Mouse (Mus musculus) G1E (cell line): ENCODE measurements around the gene Tbxas1.

Experiments used
- CTCF ChIP-seq: IDR thresholded peaks from 2 replicates; pipeline ENCODE4 v1.5.1; 2012; ENCODE audit warnings: low read depth, low read length, inconsistent platforms, mixed read lengths
- GATA1 ChIP-seq: IDR thresholded peaks from 2 replicates; pipeline ENCODE4 v1.6.1; 2012; ENCODE audit warnings: borderline replicate concordance, low read length, inconsistent platforms, mixed read lengths
- GATA2 ChIP-seq: IDR thresholded peaks from 2 replicates; pipeline ENCODE4 v1.6.1; 2012; ENCODE audit warnings: low read depth, low read length, inconsistent platforms, borderline replicate concordance
- POLR2AphosphoS5 ChIP-seq: IDR thresholded peaks from 2 replicates; pipeline ENCODE4 v1.6.1; 2012; ENCODE audit warnings: low read depth, low read length, inconsistent platforms; ENCODE audit not compliant: insufficient replicate concordance
- TAL1 ChIP-seq: conservative IDR thresholded peaks from 2 replicates; pipeline ENCODE4 v1.6.1; 2012; ENCODE audit warnings: low read depth, low read length, inconsistent platforms, mixed read lengths

- no peak for TF ChIP-seq CTCF
- TF ChIP-seq GATA1 = no peak
- TF ChIP-seq GATA2 = no peak
- no peak for TF ChIP-seq POLR2AphosphoS5
- no peak for TF ChIP-seq TAL1
These were observed 85.2 kb downstream of the Tbxas1 start for GRCm38 (mm10) chr6:38960367-38960766.
